Mouse (Mus musculus): ENCODE results near the gene Blvra. TPM values are rescaled to one million over a fixed set of nuclear protein-coding genes. Genes with fewer than 3 reads are reported as not detected.
"Not testable (repeated sequence)": the region's sequence is repeated elsewhere in the genome, so short reads cannot be mapped to it uniquely, and the experiment has no call there.

Blvra gene
- total and polyA plus RNA-seq, 3 experiments, result 18.7 to 23.7 TPM; not detected in 1

DNA sequence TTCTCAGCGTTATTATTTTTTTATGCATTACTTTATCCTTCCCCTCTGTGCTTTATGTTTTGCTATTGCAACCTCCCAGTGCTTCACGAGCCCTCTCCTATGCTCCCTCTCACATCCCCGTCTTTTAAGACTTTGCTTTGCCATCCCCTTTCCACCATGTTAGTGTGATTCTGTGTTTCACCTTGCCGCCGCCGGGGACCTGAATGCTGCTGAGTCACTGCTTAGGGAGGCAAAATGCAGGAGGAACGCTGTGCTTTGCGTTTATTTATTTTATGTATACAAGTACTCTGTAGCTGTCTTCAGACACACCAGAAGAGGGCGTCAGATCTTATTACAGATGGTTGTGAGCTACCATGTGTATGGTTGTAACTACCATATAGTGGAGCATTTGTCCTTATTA is 7.1 kb downstream of the Blvra start:
- no peak overlapping the region for H3K9ac ChIP-seq (ENCODE audit: control insufficient read depth, low read depth, low read length, poor library complexity, severe bottlenecking)
- peaks cover 9 to 20% of the 10 kb centered on the region in 2 experiments for H3K4me1 ChIP-seq (ENCODE audit: control insufficient read depth in 1 of 2, insufficient read depth in 2 of 2, low read length in 2 of 2)
- peaks cover 0 to 16% of the 10 kb centered on the region in 2 experiments; a peak in 2 of 4 replicates for H3K36me3 ChIP-seq (ENCODE audit: control insufficient read depth in 1 of 2, insufficient read depth in 2 of 2, low read length in 2 of 2)
- no peak overlapping the region for H3K27ac ChIP-seq (ENCODE audit: control insufficient read depth, low read depth, low read length)
- no peaks in the 10 kb centered on the region; the same call in 1 of the 2 replicates for H3K79me2 ChIP-seq (ENCODE audit: control insufficient read depth, insufficient read depth, low read length, poor library complexity)
- H3K9me3 ChIP-seq (replicated peaks; ENCODE audit: insufficient read depth, low read length), result no peaks in the 10 kb centered on the region
- no peak for DNase-seq (ENCODE audit: low read depth, low spot score)
- H3K27me3 ChIP-seq (ENCODE audit: control insufficient read depth in 1 of 2, insufficient read depth in 2 of 2, low read length in 2 of 2), result no peaks in the 10 kb centered on the region
- H3K4me3 ChIP-seq (ENCODE audit: control insufficient read depth in 1 of 2, insufficient read depth in 1 of 2, low read depth in 2 of 2, low read length in 2 of 2), result no peak overlapping the region
- TF ChIP-seq UBTF (IDR thresholded peaks at IDR 0.05; ENCODE audit: borderline replicate concordance, insufficient read depth, low read depth, low read length) (no peak), MYC (IDR thresholded peaks at IDR 0.05; ENCODE audit: low read depth, low read length) (no peak), USF2 (IDR thresholded peaks at IDR 0.05; ENCODE audit: borderline replicate concordance in 1 of 2, insufficient read depth in 1 of 2, low read depth in 1 of 2, low read length in 2 of 2) (no peak), ETS1 (IDR thresholded peaks at IDR 0.05; ENCODE audit: low read depth, low read length) (no peak), CTCF (IDR thresholded peaks at IDR 0.05 in 2 of 3, conservative IDR thresholded peaks at IDR 0.05 in 1 of 3; ENCODE audit: control insufficient read depth in 1 of 3, insufficient read depth in 1 of 3, low read depth in 2 of 3, low read length in 3 of 3, poor library complexity in 1 of 3, severe bottlenecking in 1 of 3) (no peak), E2F4 (IDR thresholded peaks at IDR 0.05; ENCODE audit: borderline replicate concordance, low read depth, low read length) (no peak), BHLHE40 (IDR thresholded peaks at IDR 0.05; ENCODE audit: borderline replicate concordance, low read depth, low read length) (no peak), MYB (IDR thresholded peaks at IDR 0.05; ENCODE audit: low read depth, low read length) (no peak), USF1 (IDR thresholded peaks at IDR 0.05; ENCODE audit: low read depth, low read length) (no peak), EP300 (IDR thresholded peaks at IDR 0.05; ENCODE audit: low read depth in 1 of 2, low read length in 2 of 2) (no peak)

- H3K4me1 ChIP-seq (ENCODE audit: control insufficient read depth in 1 of 2, insufficient read depth in 2 of 2, low read length in 2 of 2), result peaks cover 9 to 20% of the 10 kb centered on the region in 2 experiments
- not testable (repeated sequence) for H3K4me3 ChIP-seq (ENCODE audit: control insufficient read depth in 1 of 2, insufficient read depth in 1 of 2, low read depth in 2 of 2, low read length in 2 of 2); H3K9me3 ChIP-seq (replicated peaks; ENCODE audit: insufficient read depth, low read length); H3K79me2 ChIP-seq (ENCODE audit: control insufficient read depth, insufficient read depth, low read length, poor library complexity); H3K27me3 ChIP-seq (ENCODE audit: control insufficient read depth in 1 of 2, insufficient read depth in 2 of 2, low read length in 2 of 2); H3K9ac ChIP-seq (ENCODE audit: control insufficient read depth, low read depth, low read length, poor library complexity, severe bottlenecking); H3K27ac ChIP-seq (ENCODE audit: control insufficient read depth, low read depth, low read length)
- DNase-seq (ENCODE audit: low read depth, low spot score), result peak; percentile 49
- peaks cover 0 to 16% of the 10 kb centered on the region in 2 experiments; a peak in 2 of 4 replicates for H3K36me3 ChIP-seq (ENCODE audit: control insufficient read depth in 1 of 2, insufficient read depth in 2 of 2, low read length in 2 of 2)
These were observed 8.6 kb downstream of the Blvra start for GRCm38 (mm10) chr2:127079066-127079465.

GRCm38 (mm10) chr2:127079881-127080590 is 9.6 kb downstream of the Blvra start:
- Histone ChIP-seq H3K4me3 (ENCODE audit: control insufficient read depth in 1 of 2, insufficient read depth in 1 of 2, low read depth in 2 of 2, low read length in 2 of 2) (no peak overlapping the region), H3K4me1 (ENCODE audit: control insufficient read depth in 1 of 2, insufficient read depth in 2 of 2, low read length in 2 of 2) (peaks cover 9 to 20% of the 10 kb centered on the region in 2 experiments), H3K9ac (ENCODE audit: control insufficient read depth, low read depth, low read length, poor library complexity, severe bottlenecking) (no peak overlapping the region), H3K9me3 (replicated peaks; ENCODE audit: insufficient read depth, low read length) (no peaks in the 10 kb centered on the region), H3K36me3 (ENCODE audit: control insufficient read depth in 1 of 2, insufficient read depth in 2 of 2, low read length in 2 of 2) (peaks cover 0 to 16% of the 10 kb centered on the region in 2 experiments; a peak in 2 of 4 replicates), H3K79me2 (ENCODE audit: control insufficient read depth, insufficient read depth, low read length, poor library complexity) (no peaks in the 10 kb centered on the region; the same call in 1 of the 2 replicates), H3K27ac (ENCODE audit: control insufficient read depth, low read depth, low read length) (peak overlapping the region; percentile 21; the same call in 1 of the 2 replicates), H3K27me3 (ENCODE audit: control insufficient read depth in 1 of 2, insufficient read depth in 2 of 2, low read length in 2 of 2) (no peaks in the 10 kb centered on the region)
- peak; percentile 37 for DNase-seq (ENCODE audit: low read depth, low spot score)
- 0 out of 2 replicates have a peak, but pooled peaks have one; percentile 12 for TF ChIP-seq GATA1 (IDR thresholded peaks at IDR 0.05; ENCODE audit: low read depth, low read length)
- TF ChIP-seq USF1 (IDR thresholded peaks at IDR 0.05; ENCODE audit: low read depth, low read length), result no peak
- no peak for TF ChIP-seq JUND (IDR thresholded peaks at IDR 0.05; ENCODE audit: low read depth, low read length)
- TF ChIP-seq MXI1 (IDR thresholded peaks at IDR 0.05; ENCODE audit: low read depth, low read length), result 0 out of 2 replicates have a peak, but pooled peaks have one; percentile 28
